Mouse (Mus musculus): Measurements from ENCODE around the gene Gm44805. TPM values are rescaled to one million over a fixed set of nuclear protein-coding genes. Genes with fewer than 3 reads are reported as not detected.

The Gm44805 gene
- polyA plus RNA-seq, 1 experiment from 2014 or later = not detected

DNA sequence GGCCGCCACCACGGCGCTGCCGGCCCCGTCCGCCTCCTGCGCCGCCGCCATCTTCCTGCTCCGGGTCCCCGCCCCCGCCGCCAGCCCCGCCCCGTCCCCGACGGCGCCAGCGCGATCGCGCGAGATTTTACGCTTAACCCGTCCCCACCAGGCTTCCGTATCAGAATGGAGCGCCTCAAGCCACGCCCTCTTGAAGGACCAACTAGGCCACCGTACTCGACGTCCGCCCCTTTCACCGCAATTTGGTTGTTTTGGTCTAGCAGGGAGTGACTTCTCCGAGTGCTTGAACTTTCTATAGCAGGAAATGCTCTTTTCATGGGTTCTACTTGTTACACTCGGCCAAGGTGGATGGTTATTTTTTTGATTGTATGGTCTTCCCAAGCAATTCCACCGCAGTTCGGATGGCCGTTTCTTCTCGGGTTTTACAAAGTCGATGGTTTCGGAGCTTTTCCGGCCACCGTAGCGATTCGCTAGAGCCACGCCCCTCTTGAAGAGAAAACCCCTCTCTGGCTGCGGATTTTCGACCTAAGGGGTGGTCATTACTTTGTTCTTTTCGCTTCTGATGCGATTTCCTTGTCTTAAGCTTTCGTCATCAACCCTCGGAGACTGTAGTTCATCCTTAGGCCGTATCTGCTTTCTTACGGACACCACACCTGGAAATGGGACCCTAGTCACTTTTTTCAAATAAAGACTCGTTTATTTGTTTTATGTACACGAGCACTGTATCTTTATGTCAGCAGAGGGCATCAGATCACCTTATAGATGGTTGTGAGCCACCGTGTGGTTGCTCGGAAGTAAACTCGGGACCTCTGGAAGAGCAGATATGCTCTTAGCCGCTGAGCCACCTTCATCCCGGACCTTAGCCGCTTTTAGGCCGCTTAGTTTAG is 16.0 kb downstream of the Gm44805 start, which contains the start of gene Clptm1:
Gene Clptm1 (minus strand): TSS at position 79 of the 887 bp plus-strand sequence.
- WGBS (ENCODE audit: insufficient replicate concordance) = under 1% methylated on average over 63 of the region's 63 CpGs
- peaks cover 21% of the 10 kb centered on the region for H3K4me1 ChIP-seq (ENCODE audit: control insufficient read depth, insufficient read depth, low read length)
- peak within 1 kb of the TSS; percentile 95 for H3K27ac ChIP-seq (ENCODE audit: low read depth, low read length)
- H3K4me3 ChIP-seq (ENCODE audit: low read depth, low read length) = peak within 1 kb of the TSS; percentile 100
- 0 out of 2 replicates have a peak, but pooled peaks cover 2% of the 10 kb centered on the region for H3K36me3 ChIP-seq (ENCODE audit: control insufficient read depth, insufficient read depth, low read length)
- H3K9ac ChIP-seq (ENCODE audit: low read depth, low read length) = peak within 1 kb of the TSS; percentile 99
- no peaks in the 10 kb centered on the region for H3K9me3 ChIP-seq (replicated peaks; ENCODE audit: control insufficient read depth, low read length)
- peak within 1 kb of the TSS; percentile 80 for H3K4me2 ChIP-seq
- peak; percentile 86 for ATAC-seq (replicated peaks; ENCODE audit: insufficient number of reproducible peaks, low FRiP score, low TSS enrichment)
- H3K27me3 ChIP-seq (ENCODE audit: control insufficient read depth, insufficient read depth, low read length) = no peaks in the 10 kb centered on the region

DNA sequence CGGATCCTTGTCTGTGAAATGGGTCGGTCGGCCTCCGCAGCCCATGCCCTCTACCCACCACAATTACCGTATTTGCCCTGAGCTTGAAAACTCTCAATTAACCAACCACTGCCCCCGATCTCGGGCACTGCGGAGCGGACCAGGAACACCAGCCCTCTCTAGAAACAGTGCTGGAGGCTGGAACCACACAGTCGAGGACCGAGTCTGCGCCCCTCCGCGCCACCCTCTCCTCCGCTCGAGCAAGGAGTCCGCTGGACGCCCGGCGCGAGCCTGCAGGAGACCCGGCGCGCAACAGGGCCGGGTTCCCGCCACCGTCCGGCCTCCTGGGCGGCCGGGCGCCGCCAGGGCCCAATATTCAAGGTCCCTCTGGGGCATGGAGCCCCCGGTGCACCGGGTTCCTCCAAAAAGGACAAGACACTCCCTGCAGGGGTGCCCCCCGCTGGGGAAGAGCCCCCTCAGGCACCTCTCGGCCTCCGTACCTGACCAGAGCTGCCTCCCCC is 16.7 kb downstream of the Gm44805 start:
- H3K4me2 ChIP-seq = peak overlapping the region; percentile 79
- peak overlapping the region; percentile 99 for H3K9ac ChIP-seq (ENCODE audit: low read depth, low read length)
- no peak for ATAC-seq (replicated peaks; ENCODE audit: insufficient number of reproducible peaks, low FRiP score, low TSS enrichment)
- peak overlapping the region; percentile 77 for H3K27ac ChIP-seq (ENCODE audit: low read depth, low read length)
- H3K27me3 ChIP-seq (ENCODE audit: control insufficient read depth, insufficient read depth, low read length) = no peaks in the 10 kb centered on the region
- peaks cover 21% of the 10 kb centered on the region for H3K4me1 ChIP-seq (ENCODE audit: control insufficient read depth, insufficient read depth, low read length)
- H3K4me3 ChIP-seq (ENCODE audit: low read depth, low read length) = peak overlapping the region; percentile 100
- H3K36me3 ChIP-seq (ENCODE audit: control insufficient read depth, insufficient read depth, low read length) = 0 out of 2 replicates have a peak, but pooled peaks cover 2% of the 10 kb centered on the region
- 1% methylated on average over 37 of the region's 37 CpGs for WGBS (ENCODE audit: insufficient replicate concordance)
- no peaks in the 10 kb centered on the region for H3K9me3 ChIP-seq (replicated peaks; ENCODE audit: control insufficient read depth, low read length)

DNA sequence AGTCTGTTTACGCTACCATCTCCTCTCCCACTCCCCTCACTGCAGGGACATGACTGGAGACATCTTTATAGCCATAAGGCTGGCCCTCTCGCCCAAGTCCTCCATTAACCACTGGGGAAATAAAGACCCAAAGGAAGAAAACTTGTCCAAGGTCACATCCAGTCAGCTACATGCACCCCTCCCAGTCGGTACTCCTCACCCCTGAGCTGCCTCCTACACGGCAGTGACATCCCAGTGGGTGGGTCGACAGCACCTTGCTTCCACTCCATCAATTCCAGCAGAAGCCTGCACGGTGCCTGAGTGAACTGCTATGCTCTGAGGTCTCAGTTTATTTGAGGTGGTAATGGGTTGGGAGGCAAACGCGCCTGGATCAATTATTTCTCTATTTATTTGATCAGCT is 17.3 kb downstream of the Gm44805 start:
- WGBS (ENCODE audit: insufficient replicate concordance) = 12% methylated on average over 8 of the region's 8 CpGs
- peak overlapping the region; percentile 79 for H3K4me2 ChIP-seq
- 0 out of 2 replicates have a peak, but pooled peaks cover 2% of the 10 kb centered on the region for H3K36me3 ChIP-seq (ENCODE audit: control insufficient read depth, insufficient read depth, low read length)
- no peaks in the 10 kb centered on the region for H3K9me3 ChIP-seq (replicated peaks; ENCODE audit: control insufficient read depth, low read length)
- no peak overlapping the region for H3K27ac ChIP-seq (ENCODE audit: low read depth, low read length)
- ATAC-seq (replicated peaks; ENCODE audit: insufficient number of reproducible peaks, low FRiP score, low TSS enrichment) = no peak
- peaks cover 17% of the 10 kb centered on the region for H3K4me1 ChIP-seq (ENCODE audit: control insufficient read depth, insufficient read depth, low read length)
- H3K4me3 ChIP-seq (ENCODE audit: low read depth, low read length) = peak overlapping the region; percentile 100
- no peaks in the 10 kb centered on the region for H3K27me3 ChIP-seq (ENCODE audit: control insufficient read depth, insufficient read depth, low read length)
- H3K9ac ChIP-seq (ENCODE audit: low read depth, low read length) = peak overlapping the region; percentile 99

DNA sequence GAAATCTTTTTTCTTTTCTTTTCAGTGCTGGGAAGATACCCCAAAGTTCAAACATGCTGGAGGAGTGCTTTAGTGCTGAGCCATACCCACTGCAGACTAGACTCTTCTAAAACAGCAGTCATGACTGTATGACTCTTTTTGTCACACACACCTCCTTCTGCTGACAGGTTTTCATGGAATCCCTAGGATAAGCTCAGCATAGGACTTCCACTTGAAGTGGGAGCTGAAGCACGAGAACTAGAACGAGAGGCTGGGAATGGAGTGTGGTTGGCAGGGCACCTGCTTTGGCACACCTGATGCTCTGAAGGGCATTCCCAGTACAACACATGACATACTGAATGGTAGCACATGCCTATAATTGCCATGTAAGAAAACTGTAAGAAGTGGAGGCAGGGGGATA is 28.6 kb downstream of the Gm44805 start:
- Histone ChIP-seq H3K36me3 (ENCODE audit: control insufficient read depth, insufficient read depth, low read length) (peaks cover 20% of the 10 kb centered on the region), H3K4me3 (ENCODE audit: low read depth, low read length) (no peak overlapping the region)
- WGBS (ENCODE audit: insufficient replicate concordance) = 65% methylated on average over 2 of the region's 2 CpGs

DNA sequence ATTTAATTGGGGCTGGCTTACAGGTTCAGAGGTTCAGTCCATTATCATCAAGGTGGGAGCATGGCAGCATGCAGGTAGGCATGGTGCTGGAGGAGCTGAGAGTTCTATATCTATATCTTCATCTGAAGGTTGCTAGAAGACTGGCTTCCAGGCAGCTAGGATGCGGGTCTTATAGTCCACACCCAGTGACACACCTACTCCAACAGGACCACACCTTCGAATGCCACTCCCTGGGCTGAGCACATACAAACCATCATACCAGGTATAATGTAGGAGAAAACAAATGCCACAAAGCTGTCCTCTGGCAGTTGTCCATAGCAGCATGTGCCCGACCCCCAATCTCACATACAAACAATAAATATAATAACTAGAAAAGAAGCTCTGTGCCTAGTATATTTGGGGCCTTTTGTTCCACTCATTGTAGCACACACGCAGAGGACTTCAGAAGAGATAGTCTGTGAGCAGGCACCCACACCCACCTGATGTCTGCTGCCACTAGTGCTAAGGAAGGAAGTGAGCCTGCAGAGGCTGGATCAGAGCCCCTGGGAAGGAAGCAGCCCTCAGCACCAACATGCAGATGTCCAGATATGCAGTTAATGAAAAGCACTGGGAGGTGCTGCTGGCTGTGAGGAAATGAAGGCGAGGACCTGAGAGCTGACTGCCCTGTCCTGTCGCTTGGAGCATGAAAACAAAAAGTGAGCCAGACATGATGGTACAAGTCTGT is 30.0 kb downstream of the Gm44805 start:
- Histone ChIP-seq H3K27me3 (ENCODE audit: control insufficient read depth, insufficient read depth, low read length) (no peaks in the 10 kb centered on the region), H3K36me3 (ENCODE audit: control insufficient read depth, insufficient read depth, low read length) (peaks cover 25% of the 10 kb centered on the region), H3K4me1 (ENCODE audit: control insufficient read depth, insufficient read depth, low read length) (0 out of 2 replicates have a peak, but pooled peaks cover 3% of the 10 kb centered on the region), H3K4me2 (no peak overlapping the region), H3K9ac (ENCODE audit: low read depth, low read length) (no peak overlapping the region), H3K4me3 (ENCODE audit: low read depth, low read length) (no peak overlapping the region), H3K9me3 (replicated peaks; ENCODE audit: control insufficient read depth, low read length) (no peaks in the 10 kb centered on the region), H3K27ac (ENCODE audit: low read depth, low read length) (no peak overlapping the region)
- WGBS (ENCODE audit: insufficient replicate concordance) = 79% methylated on average over 6 of the region's 6 CpGs
- no peak for ATAC-seq (replicated peaks; ENCODE audit: insufficient number of reproducible peaks, low FRiP score, low TSS enrichment)

More for the DNA sequence above, 28.6 kb downstream of the Gm44805 start:
- H3K27ac ChIP-seq (ENCODE audit: low read depth, low read length) = no peak overlapping the region
- H3K4me1 ChIP-seq (ENCODE audit: control insufficient read depth, insufficient read depth, low read length) = 0 out of 2 replicates have a peak, but pooled peaks cover 3% of the 10 kb centered on the region
- ATAC-seq (replicated peaks; ENCODE audit: insufficient number of reproducible peaks, low FRiP score, low TSS enrichment) = no peak
- H3K9ac ChIP-seq (ENCODE audit: low read depth, low read length) = no peak overlapping the region
- no peaks in the 10 kb centered on the region for H3K9me3 ChIP-seq (replicated peaks; ENCODE audit: control insufficient read depth, low read length)
- no peak overlapping the region for H3K4me2 ChIP-seq
- no peaks in the 10 kb centered on the region for H3K27me3 ChIP-seq (ENCODE audit: control insufficient read depth, insufficient read depth, low read length)

DNA sequence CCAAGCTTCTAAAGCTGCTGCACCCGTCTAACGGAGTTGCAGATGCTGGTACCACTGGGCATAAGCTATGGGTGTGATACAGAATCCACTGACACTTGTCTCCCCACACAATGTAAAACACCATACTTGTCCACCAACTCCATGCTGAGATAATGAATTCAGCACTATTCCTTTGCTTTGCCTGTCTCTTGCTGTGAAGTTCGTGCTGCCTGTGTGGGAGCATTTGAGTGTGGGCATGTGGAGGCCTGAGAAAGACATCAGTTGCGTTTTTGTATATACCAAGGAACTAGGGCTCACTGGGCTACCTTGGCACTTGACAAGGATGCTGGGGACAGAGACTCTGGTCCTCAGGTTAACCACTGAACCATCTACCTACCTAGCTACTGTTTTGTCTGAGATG is 40.0 kb downstream of the Gm44805 start:
- no peak overlapping the region for H3K4me3 ChIP-seq (ENCODE audit: low read depth, low read length)
- H3K27me3 ChIP-seq (ENCODE audit: control insufficient read depth, insufficient read depth, low read length) = no peaks in the 10 kb centered on the region
- H3K4me2 ChIP-seq = no peak overlapping the region
- no peaks in the 10 kb centered on the region for H3K4me1 ChIP-seq (ENCODE audit: control insufficient read depth, insufficient read depth, low read length)
- no peak for ATAC-seq (replicated peaks; ENCODE audit: insufficient number of reproducible peaks, low FRiP score, low TSS enrichment)
- peaks cover 64% of the 10 kb centered on the region for H3K36me3 ChIP-seq (ENCODE audit: control insufficient read depth, insufficient read depth, low read length)
- 90% methylated on average over 4 of the region's 4 CpGs for WGBS (ENCODE audit: insufficient replicate concordance)
- H3K9ac ChIP-seq (ENCODE audit: low read depth, low read length) = no peak overlapping the region
- H3K9me3 ChIP-seq (replicated peaks; ENCODE audit: control insufficient read depth, low read length) = no peaks in the 10 kb centered on the region
- no peak overlapping the region for H3K27ac ChIP-seq (ENCODE audit: low read depth, low read length)

DNA sequence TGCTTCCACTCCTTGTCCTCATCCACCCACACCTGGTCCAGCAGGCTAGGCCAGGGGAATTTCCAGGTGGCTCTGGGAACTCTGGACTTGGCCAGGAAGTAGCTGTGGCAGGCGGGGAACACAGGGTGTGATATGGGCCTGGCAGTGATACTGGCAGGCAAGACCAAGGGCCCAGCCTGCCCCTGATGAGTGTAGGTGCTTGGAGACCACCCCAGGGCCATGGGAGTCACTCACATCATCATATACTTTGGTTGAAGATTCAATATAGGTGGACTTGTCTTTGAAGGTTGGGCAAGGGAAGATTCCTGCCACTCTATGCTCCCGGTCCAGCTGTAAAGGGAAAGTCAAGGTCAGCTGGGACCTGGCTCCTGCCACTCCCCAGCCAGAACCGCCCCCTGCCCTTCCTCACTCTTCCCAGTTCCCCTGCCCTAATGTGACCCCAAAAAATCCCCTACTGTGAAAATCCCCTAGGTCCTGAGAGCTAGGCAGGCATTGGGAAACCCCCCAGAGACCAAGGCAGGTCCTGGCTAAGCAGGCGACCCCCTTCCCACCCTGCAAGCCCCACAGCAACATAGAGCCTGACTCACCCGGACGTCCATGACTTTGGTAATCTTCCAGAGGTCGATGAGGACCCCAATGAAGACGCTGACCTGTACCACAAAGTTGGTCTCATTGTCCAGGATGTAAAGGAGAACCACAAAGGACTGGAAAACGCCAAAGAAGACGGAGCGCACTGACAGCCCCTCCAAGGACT is 46.0 kb downstream of the Gm44805 start:
- Histone ChIP-seq H3K9me3 (replicated peaks; ENCODE audit: control insufficient read depth, low read length) (no peaks in the 10 kb centered on the region), H3K27me3 (ENCODE audit: control insufficient read depth, insufficient read depth, low read length) (no peaks in the 10 kb centered on the region), H3K4me1 (ENCODE audit: control insufficient read depth, insufficient read depth, low read length) (no peaks in the 10 kb centered on the region), H3K4me3 (ENCODE audit: low read depth, low read length) (no peak overlapping the region), H3K27ac (ENCODE audit: low read depth, low read length) (no peak overlapping the region), H3K36me3 (ENCODE audit: control insufficient read depth, insufficient read depth, low read length) (peaks cover 66% of the 10 kb centered on the region), H3K4me2 (no peak overlapping the region), H3K9ac (ENCODE audit: low read depth, low read length) (no peak overlapping the region)
- WGBS (ENCODE audit: insufficient replicate concordance) = 88% methylated on average over 11 of the region's 11 CpGs
- no peak for ATAC-seq (replicated peaks; ENCODE audit: insufficient number of reproducible peaks, low FRiP score, low TSS enrichment)

DNA sequence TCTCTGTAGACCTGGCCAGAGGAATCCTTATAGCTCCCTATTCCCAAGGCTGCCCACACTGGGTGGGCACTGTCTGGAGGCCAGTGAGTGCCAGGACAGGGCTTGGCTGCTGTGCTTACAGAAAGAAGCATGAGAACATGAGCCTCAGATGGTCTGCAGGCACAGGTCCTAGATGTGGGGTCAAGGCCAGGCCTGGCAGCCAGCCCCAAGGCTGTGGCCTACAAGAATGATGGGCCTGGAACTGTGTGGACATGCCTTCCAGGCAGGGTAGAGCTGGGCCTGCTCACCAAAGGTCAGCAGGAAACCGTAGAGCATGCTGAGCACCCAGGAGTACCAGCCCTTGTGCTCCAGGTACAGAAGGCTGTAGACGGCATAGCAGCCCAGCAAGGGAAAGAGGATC is 46.6 kb downstream of the Gm44805 start:
- no peak overlapping the region for H3K4me3 ChIP-seq (ENCODE audit: low read depth, low read length)
- 93% methylated on average over 2 of the region's 2 CpGs for WGBS (ENCODE audit: insufficient replicate concordance)
- peaks cover 65% of the 10 kb centered on the region for H3K36me3 ChIP-seq (ENCODE audit: control insufficient read depth, insufficient read depth, low read length)
- H3K9ac ChIP-seq (ENCODE audit: low read depth, low read length) = no peak overlapping the region
- H3K4me1 ChIP-seq (ENCODE audit: control insufficient read depth, insufficient read depth, low read length) = peaks cover 2% of the 10 kb centered on the region; the same call in 1 of the 2 replicates
- no peak overlapping the region for H3K4me2 ChIP-seq
- no peak overlapping the region for H3K27ac ChIP-seq (ENCODE audit: low read depth, low read length)
- ATAC-seq (replicated peaks; ENCODE audit: insufficient number of reproducible peaks, low FRiP score, low TSS enrichment) = no peak
- no peaks in the 10 kb centered on the region for H3K27me3 ChIP-seq (ENCODE audit: control insufficient read depth, insufficient read depth, low read length)
- no peaks in the 10 kb centered on the region for H3K9me3 ChIP-seq (replicated peaks; ENCODE audit: control insufficient read depth, low read length)

Measured in heart, embryonic 11.5 days (tissue).